In the genomic region with DNA sequence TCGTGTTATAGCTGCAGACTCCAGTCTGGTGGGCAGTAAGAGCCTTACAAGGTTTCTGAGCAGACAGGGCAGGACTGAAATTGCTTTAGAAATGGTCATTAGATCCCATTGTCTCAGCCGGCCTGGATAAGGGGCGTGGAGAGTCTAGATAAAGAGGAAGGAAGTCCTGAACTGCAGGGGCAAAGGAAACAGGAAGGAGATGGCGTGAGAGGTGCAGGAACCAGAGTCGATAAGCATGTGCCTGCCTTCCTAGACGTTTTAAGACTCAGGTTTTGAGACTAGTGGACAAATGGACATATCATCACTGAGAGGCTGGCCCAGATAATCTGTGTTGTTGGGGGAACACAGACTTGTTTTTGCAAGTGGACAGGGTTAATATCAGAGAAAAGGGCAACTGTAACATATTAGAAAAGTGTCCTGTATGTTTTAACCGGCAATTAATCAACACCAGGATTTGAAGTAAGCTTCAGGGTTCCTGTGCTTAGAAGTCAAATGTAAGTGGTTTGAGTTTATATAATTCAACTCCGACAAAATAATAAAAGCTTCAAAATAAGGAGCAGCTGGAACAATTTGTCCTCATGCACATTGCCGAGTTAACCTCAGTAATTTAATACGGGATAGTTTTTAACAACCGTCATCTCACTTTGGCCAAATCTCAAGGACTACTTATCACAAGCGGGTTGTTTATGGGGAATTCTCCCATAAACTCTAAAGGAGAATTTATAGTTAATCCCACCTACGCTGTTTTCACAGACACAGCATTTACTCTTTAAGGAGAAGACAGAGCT, we compare ENCODE assay signal across 8 mouse cellular contexts.
A peak's percentile ranks its signal among the peaks of the same experiment; 100 is the strongest.
DNase-seq lines count a peak whose midpoint lies in the region; ATAC-seq and TF ChIP-seq lines count a peak whose summit lies in the region.

No protein-coding gene starts in this region.

- TF ChIP-seq EP300 in liver, embryonic 14.5 days (IDR thresholded peaks at IDR 0.05; ENCODE audit: low read depth) = no peak

- H3K4me3 ChIP-seq in neural tube, embryonic 15.5 days (replicated peaks) = no peak overlapping the region
- H3K4me3 ChIP-seq in intestine, embryonic 14.5 days (ENCODE audit: low read depth, low read length) = no peak overlapping the region
- H3K4me3 ChIP-seq in liver, embryonic 14.5 days (ENCODE audit: insufficient read depth in 1 of 2, low read depth in 2 of 2, low read length in 2 of 2) = 0 out of 4 replicates have a peak overlapping the region, but pooled peaks of 1 of the 2 experiments have one; percentile 14
- no peak overlapping the region for H3K4me3 ChIP-seq in forebrain, embryonic 12.5 days (replicated peaks)
- no peak overlapping the region for H3K4me3 ChIP-seq in forebrain, embryonic 15.5 days

- no peaks in the 10 kb centered on the region for H3K9me3 ChIP-seq in neural tube, embryonic 15.5 days (replicated peaks)
- no peaks in the 10 kb centered on the region for H3K9me3 ChIP-seq in intestine, embryonic 14.5 days (ENCODE audit: control insufficient read depth, low read length)
- no peaks in the 10 kb centered on the region for H3K9me3 ChIP-seq in liver, embryonic 14.5 days (ENCODE audit: control insufficient read depth, low read length)
- H3K9me3 ChIP-seq in forebrain, embryonic 12.5 days = no peaks in the 10 kb centered on the region
- no peaks in the 10 kb centered on the region for H3K9me3 ChIP-seq in forebrain, embryonic 15.5 days

- no peaks in the 10 kb centered on the region; the same call in 1 of the 2 replicates for H3K27me3 ChIP-seq in neural tube, embryonic 15.5 days (replicated peaks)
- no peaks in the 10 kb centered on the region for H3K27me3 ChIP-seq in intestine, embryonic 14.5 days (replicated peaks; ENCODE audit: control insufficient read depth, insufficient read depth, low read length)
- H3K27me3 ChIP-seq in liver, embryonic 14.5 days (ENCODE audit: control insufficient read depth, insufficient read depth, low read length) = no peaks in the 10 kb centered on the region
- no peaks in the 10 kb centered on the region for H3K27me3 ChIP-seq in splenic B cell, adult 2 months (ENCODE audit: control insufficient read depth, insufficient read depth, low read length, poor library complexity, severe bottlenecking)
- peaks cover 12% of the 10 kb centered on the region; the same call in 1 of the 2 replicates for H3K27me3 ChIP-seq in forebrain, embryonic 12.5 days
- H3K27me3 ChIP-seq in forebrain, embryonic 15.5 days = no peaks in the 10 kb centered on the region

- H3K27ac ChIP-seq in neural tube, embryonic 15.5 days (replicated peaks) = no peak overlapping the region
- peak overlapping the region; percentile 69 for H3K27ac ChIP-seq in intestine, embryonic 14.5 days (ENCODE audit: low read depth)
- H3K27ac ChIP-seq in liver, embryonic 14.5 days = peak overlapping the region; percentile 27; the same call in 1 of the 2 replicates
- H3K27ac ChIP-seq in forebrain, embryonic 12.5 days = no peak overlapping the region
- no peak overlapping the region for H3K27ac ChIP-seq in forebrain, embryonic 15.5 days (replicated peaks)

- TF ChIP-seq CTCF in liver, embryonic 14.5 days (IDR thresholded peaks at IDR 0.05; ENCODE audit: low read depth) = no peak

- H3K9ac ChIP-seq in neural tube, embryonic 15.5 days (replicated peaks) = no peak overlapping the region
- no peak overlapping the region for H3K9ac ChIP-seq in intestine, embryonic 14.5 days (ENCODE audit: low read length)
- no peak overlapping the region for H3K9ac ChIP-seq in liver, embryonic 14.5 days (replicated peaks)
- no peak overlapping the region for H3K9ac ChIP-seq in forebrain, embryonic 12.5 days
- no peak overlapping the region for H3K9ac ChIP-seq in forebrain, embryonic 15.5 days (replicated peaks)

- ATAC-seq in neural tube, embryonic 15.5 days (ENCODE audit: low FRiP score) = no peak
- no peak for ATAC-seq in intestine, embryonic 14.5 days (replicated peaks; ENCODE audit: low FRiP score, low TSS enrichment, low read depth)
- ATAC-seq in liver, embryonic 14.5 days (ENCODE audit: insufficient read depth) = peak; percentile 47; the same call in 1 of the 2 replicates
- ATAC-seq in forebrain, embryonic 12.5 days (ENCODE audit: low FRiP score) = no peak
- ATAC-seq in forebrain, embryonic 15.5 days (replicated peaks) = no peak

- no peak overlapping the region for H3K4me2 ChIP-seq in neural tube, embryonic 15.5 days
- peak overlapping the region; percentile 12; the same call in 1 of the 2 replicates for H3K4me2 ChIP-seq in intestine, embryonic 14.5 days (ENCODE audit: low read length)
- peak overlapping the region; percentile 48 for H3K4me2 ChIP-seq in liver, embryonic 14.5 days (ENCODE audit: low read depth)
- H3K4me2 ChIP-seq in forebrain, embryonic 12.5 days = no peak overlapping the region
- no peak overlapping the region for H3K4me2 ChIP-seq in forebrain, embryonic 15.5 days (replicated peaks)

- H3K4me1 ChIP-seq in neural tube, embryonic 15.5 days = peaks cover 24% of the 10 kb centered on the region
- peaks cover 19% of the 10 kb centered on the region for H3K4me1 ChIP-seq in intestine, embryonic 14.5 days (replicated peaks; ENCODE audit: control insufficient read depth, insufficient read depth, low read length)
- H3K4me1 ChIP-seq in liver, embryonic 14.5 days (replicated peaks; ENCODE audit: control insufficient read depth in 2 of 2, insufficient read depth in 2 of 2, low read length in 1 of 2) = peaks cover 6 to 33% of the 10 kb centered on the region in 2 experiments
- H3K4me1 ChIP-seq in forebrain, embryonic 12.5 days = 0 out of 2 replicates have a peak, but pooled peaks cover under 1% of the 10 kb centered on the region
- peaks cover 23% of the 10 kb centered on the region for H3K4me1 ChIP-seq in forebrain, embryonic 15.5 days

- intact Hi-C loops in gastrocnemius, postnatal 36 days (cut with DNase I) = no loop called here

- no peaks in the 10 kb centered on the region for H3K36me3 ChIP-seq in neural tube, embryonic 15.5 days
- no peaks in the 10 kb centered on the region for H3K36me3 ChIP-seq in intestine, embryonic 14.5 days (ENCODE audit: control insufficient read depth, insufficient read depth, low read length)
- no peaks in the 10 kb centered on the region for H3K36me3 ChIP-seq in liver, embryonic 14.5 days (replicated peaks; ENCODE audit: control insufficient read depth, insufficient read depth, low read depth)
- H3K36me3 ChIP-seq in splenic B cell, adult 2 months (ENCODE audit: control insufficient read depth, insufficient read depth, low read length, poor library complexity, severe bottlenecking) = no peaks in the 10 kb centered on the region
- no peaks in the 10 kb centered on the region for H3K36me3 ChIP-seq in forebrain, embryonic 12.5 days (replicated peaks)
- H3K36me3 ChIP-seq in forebrain, embryonic 15.5 days = no peaks in the 10 kb centered on the region

- 40% methylated on average over 13 of the region's 13 CpGs for WGBS in neural tube, embryonic 15.5 days
- WGBS in intestine, embryonic 14.5 days = 25% methylated on average over 13 of the region's 13 CpGs
- WGBS in liver, embryonic 14.5 days (ENCODE audit: insufficient replicate concordance) = 27% methylated on average over 13 of the region's 13 CpGs
- WGBS in forebrain, embryonic 12.5 days = 75% methylated on average over 13 of the region's 13 CpGs
- WGBS in forebrain, embryonic 15.5 days = 68% methylated on average over 13 of the region's 13 CpGs

- peak; percentile 25 for DNase-seq in neural tube, embryonic 10.5 days (ENCODE audit: extremely low spot score, low spot score)
- DNase-seq in intestine, embryonic 14.5 days (ENCODE audit: low spot score) = no peak
- peak in 2 of 3 experiments; percentile 22 to 30 for DNase-seq in liver, embryonic 14.5 days (ENCODE audit: low read depth in 3 of 3, low spot score in 3 of 3)
- DNase-seq in splenic B cell, adult 2 months (ENCODE audit: low read depth, low spot score) = peak; percentile 20
- DNase-seq in gastrocnemius, postnatal 36 days = no peak

Comparison
In these comparisons a context has a peak if more than half of its experiments do, and no peak if none do; other contexts are left out.
1. DNase-seq: peak in neural tube, embryonic 10.5 days (single experiment), liver, embryonic 14.5 days (2 of 3) and splenic B cell, adult 2 months (single experiment); none in intestine, embryonic 14.5 days (single experiment) and gastrocnemius, postnatal 36 days (0 of 2).
2. H3K27ac ChIP-seq: peak in intestine, embryonic 14.5 days (single experiment) and liver, embryonic 14.5 days (single experiment); none in neural tube, embryonic 15.5 days (single experiment), forebrain, embryonic 12.5 days (single experiment) and forebrain, embryonic 15.5 days (single experiment).
3. H3K4me2 ChIP-seq: peak in intestine, embryonic 14.5 days (single experiment) and liver, embryonic 14.5 days (single experiment); none in neural tube, embryonic 15.5 days (single experiment), forebrain, embryonic 12.5 days (single experiment) and forebrain, embryonic 15.5 days (single experiment).